Mouse (Mus musculus): ENCODE data around the gene Anp32e.

DNA sequence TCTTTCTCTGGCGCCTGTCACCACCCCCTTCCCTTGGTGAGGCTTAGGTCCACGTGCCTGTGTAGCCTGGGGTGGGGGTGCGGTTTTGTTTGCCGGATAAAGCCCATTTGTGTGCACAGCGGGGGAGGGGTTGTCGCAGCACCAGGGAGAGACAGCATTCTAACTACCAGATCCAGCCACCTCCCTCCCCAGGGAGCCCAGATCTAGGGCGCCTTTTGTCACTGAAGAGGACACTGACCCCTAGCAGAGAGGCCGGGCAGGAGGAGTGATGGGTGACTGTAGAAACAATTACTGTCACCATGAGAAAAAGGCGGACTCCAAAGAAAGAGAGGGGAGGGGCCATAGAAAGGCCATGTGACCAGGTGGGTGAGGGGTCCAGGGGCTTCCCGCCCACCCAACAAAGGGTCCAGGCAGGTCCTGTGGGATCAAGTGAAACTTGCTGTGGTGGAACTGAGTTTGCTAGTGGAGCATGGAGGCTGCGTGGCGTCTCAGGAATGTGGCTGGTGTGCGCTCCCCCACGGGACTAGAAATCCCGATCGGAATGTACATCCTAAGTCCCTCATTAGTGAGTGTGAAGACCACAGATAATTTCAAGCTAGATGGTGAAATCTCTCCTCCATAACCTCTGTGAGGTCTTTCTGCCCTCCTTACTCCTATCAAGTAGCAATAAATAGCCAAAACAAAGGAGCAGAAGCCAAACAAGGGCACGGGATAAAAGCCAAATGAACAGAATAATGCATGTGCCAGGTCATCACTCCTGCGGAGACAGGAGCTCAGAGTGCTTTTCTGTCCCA lies 23.7 kb upstream of the Anp32e start:
- TF ChIP-seq POLR2A (IDR thresholded peaks at IDR 0.05; ENCODE audit: borderline replicate concordance, control insufficient read depth, low read depth, low read length) (no peak), CTCF (IDR thresholded peaks at IDR 0.05; ENCODE audit: control insufficient read depth, insufficient read depth, low read length) (no peak)
